Mouse (Mus musculus) stomach, postnatal 0 days (tissue): ENCODE data around the gene Rnd3. TPM values are rescaled to one million over a fixed set of nuclear protein-coding genes. Genes with fewer than 3 reads are reported as not detected.

Experiments used
- ATAC-seq: fragments of 200-750 bp; cut with Nextera tagmentation; 2 replicates; pipeline ENCODE4 v1.8.0; 2017; ENCODE audit not compliant: low FRiP score, low TSS enrichment
- DNase-seq: peaks from one replicate; pipeline ENCODE4 v3.0.0-alpha.2; 2016; ENCODE audit warnings: low spot score
- H3K27ac ChIP-seq: fragments of 300-500 bp; sonication (generic); replicated peaks from 2 replicates; pipeline ENCODE4 v1.5.1; 2014; ENCODE audit warnings: mild to moderate bottlenecking, control low read depth
- H3K27me3 ChIP-seq: fragments of 300-500 bp; sonication (generic); 2 replicates; pipeline ENCODE4 v1.6.1; 2014; ENCODE audit warnings: low read length; ENCODE audit not compliant: control insufficient read depth, insufficient read depth
- H3K36me3 ChIP-seq: fragments of 300-500 bp; sonication (generic); 2 replicates; pipeline ENCODE4 v1.6.1; 2014; ENCODE audit warnings: low read length, mixed read lengths; ENCODE audit not compliant: control insufficient read depth, insufficient read depth
- H3K4me1 ChIP-seq: fragments of 300-500 bp; sonication (generic); replicated peaks from 2 replicates; pipeline ENCODE4 v1.6.1; 2014; ENCODE audit warnings: antibody characterized with exemption; ENCODE audit not compliant: control insufficient read depth, insufficient read depth
- H3K4me2 ChIP-seq: fragments of 300-500 bp; sonication (generic); replicated peaks from 2 replicates; pipeline ENCODE4 v1.6.1; 2014; ENCODE audit warnings: low read depth, mild to moderate bottlenecking, control low read depth, moderate library complexity
- H3K4me3 ChIP-seq: fragments of 300-500 bp; sonication (generic); 2 replicates; pipeline ENCODE4 v1.5.1; 2014; ENCODE audit warnings: low read depth, low read length, control low read depth
- H3K9ac ChIP-seq: fragments of 300-500 bp; sonication (generic); 2 replicates; pipeline ENCODE4 v1.6.1; 2014; ENCODE audit warnings: mild to moderate bottlenecking, low read length, control low read depth, mixed read lengths
- H3K9me3 ChIP-seq: fragments of 300-500 bp; sonication (generic); 2 replicates; pipeline ENCODE4 v1.6.1; 2016; ENCODE audit warnings: low read length; ENCODE audit not compliant: control insufficient read depth
- CTCF ChIP-seq: IDR thresholded peaks from 2 replicates; pipeline ENCODE4 v1.5.1; 2016; ENCODE audit warnings: antibody characterized with exemption, low read depth, mild to moderate bottlenecking, moderate library complexity
- EP300 ChIP-seq: optimal IDR thresholded peaks from 2 replicates; pipeline ENCODE3; 2016; ENCODE audit warnings: antibody characterized with exemption
- WGBS: fragments of 180-500 bp; shearing (Covaris S2); extraction: QIAGEN DNeasy Blood & Tissue Kit; methylation state at CpG from one replicate; pipeline ENCODE4 v1.1.7; 2014; 5-methylcytosine and 5-hydroxymethylcytosine counted together
- polyA plus RNA-seq: library from polyadenylated mRNA; unstranded; fragments of >200 nt; fragmentation: Nextera tagmentation; extraction: Ambion mirVana; gene quantifications from 2 replicates; pipeline ENCODE4 v1.2.1, GENCODE M21; 2015

The Rnd3 gene
- polyA plus RNA-seq, 1 experiment from 2014 or later: 34.5 TPM

- 93% methylated on average over 5 of the region's 5 CpGs for WGBS
- Histone ChIP-seq H3K4me1 (no peaks in the 10 kb centered on the region), H3K27me3 (no peaks in the 10 kb centered on the region), H3K36me3 (no peaks in the 10 kb centered on the region), H3K4me2 (no peak overlapping the region), H3K9ac (no peak overlapping the region), H3K9me3 (no peaks in the 10 kb centered on the region), H3K4me3 (no peak overlapping the region), H3K27ac (no peak overlapping the region)
- ATAC-seq: no peak
- TF ChIP-seq CTCF (no peak), EP300 (no peak)
- no peak for DNase-seq
Measured at GRCm38 (mm10) chr2:51175276-51175675, 26.4 kb upstream of the Rnd3 start.

GRCm38 (mm10) chr2:51161110-51161509 is 12.2 kb upstream of the Rnd3 start:
- no peak overlapping the region for H3K4me2 ChIP-seq
- H3K4me1 ChIP-seq: no peaks in the 10 kb centered on the region
- TF ChIP-seq CTCF (no peak), EP300 (no peak)
- no peak overlapping the region for H3K9ac ChIP-seq
- ATAC-seq (no peak), DNase-seq (no peak)
- no peaks in the 10 kb centered on the region for H3K36me3 ChIP-seq
- 86% methylated on average over 2 of the region's 2 CpGs for whole genome bisulfite sequencing
- no peak overlapping the region for H3K4me3 ChIP-seq
- no peaks in the 10 kb centered on the region for H3K9me3 ChIP-seq
- no peak overlapping the region for H3K27ac ChIP-seq
- no peaks in the 10 kb centered on the region for H3K27me3 ChIP-seq

- Histone ChIP-seq H3K9me3 (no peaks in the 10 kb centered on the region), H3K27me3 (no peaks in the 10 kb centered on the region), H3K4me1 (peaks cover 10% of the 10 kb centered on the region), H3K4me2 (peak overlapping the region; percentile 77), H3K9ac (peak overlapping the region; percentile 89), H3K4me3 (peak overlapping the region; percentile 92), H3K36me3 (no peaks in the 10 kb centered on the region), H3K27ac (peak overlapping the region; percentile 97)
- DNase-seq: peak; percentile 53
- WGBS: under 1% methylated on average over 20 of the region's 20 CpGs
- no peak for ATAC-seq
- no peak for TF ChIP-seq EP300
- peak; percentile 21; the same call in 1 of the 2 replicates for TF ChIP-seq CTCF
Measured at GRCm38 (mm10) chr2:51148454-51148853, 457 bp downstream of the Rnd3 start.

GRCm38 (mm10) chr2:51148065-51148407 is 875 bp downstream of the Rnd3 start:
- Histone ChIP-seq H3K36me3 (0 out of 2 replicates have a peak, but pooled peaks cover 2% of the 10 kb centered on the region), H3K4me1 (peaks cover 10% of the 10 kb centered on the region), H3K27ac (peak overlapping the region; percentile 97), H3K27me3 (no peaks in the 10 kb centered on the region), H3K9ac (peak overlapping the region; percentile 89), H3K4me2 (peak overlapping the region; percentile 77), H3K4me3 (peak overlapping the region; percentile 92), H3K9me3 (no peaks in the 10 kb centered on the region)
- ATAC-seq (peak; percentile 25), DNase-seq (no peak)
- no peak for TF ChIP-seq EP300
- no peak for TF ChIP-seq CTCF
- under 1% methylated on average over 20 of the region's 20 CpGs for WGBS

- no peak for TF ChIP-seq EP300
- TF ChIP-seq CTCF: peak; percentile 73
- Histone ChIP-seq H3K27me3 (no peaks in the 10 kb centered on the region), H3K36me3 (0 out of 2 replicates have a peak, but pooled peaks cover 2% of the 10 kb centered on the region), H3K9ac (peak overlapping the region; percentile 89), H3K9me3 (no peaks in the 10 kb centered on the region), H3K27ac (peak overlapping the region; percentile 97), H3K4me3 (peak overlapping the region; percentile 92), H3K4me1 (peaks cover 10% of the 10 kb centered on the region), H3K4me2 (peak overlapping the region; percentile 77)
- ATAC-seq (peak; percentile 84), DNase-seq (peak; percentile 87)
- WGBS: under 1% methylated on average over 42 of the region's 45 CpGs
Measured at GRCm38 (mm10) chr2:51147318-51148064, 1.4 kb downstream of the Rnd3 start.

GRCm38 (mm10) chr2:51146871-51147317 is 2.0 kb downstream of the Rnd3 start:
- DNase-seq (peak; percentile 81), ATAC-seq (peak; percentile 72)
- TF ChIP-seq EP300: no peak
- TF ChIP-seq CTCF: no peak; the same call in 1 of the 2 replicates
- peak overlapping the region; percentile 77 for H3K4me2 ChIP-seq
- no peaks in the 10 kb centered on the region for H3K9me3 ChIP-seq
- peaks cover 13% of the 10 kb centered on the region for H3K4me1 ChIP-seq
- H3K36me3 ChIP-seq: 0 out of 2 replicates have a peak, but pooled peaks cover 2% of the 10 kb centered on the region
- H3K4me3 ChIP-seq: peak overlapping the region; percentile 92
- H3K9ac ChIP-seq: peak overlapping the region; percentile 89
- WGBS: under 1% methylated on average over 18 of the region's 18 CpGs
- no peaks in the 10 kb centered on the region for H3K27me3 ChIP-seq
- peak overlapping the region; percentile 97 for H3K27ac ChIP-seq
